In genomic region chr16:6829892-6830524, GRCm38 (mm10) we compare ENCODE assay signal across 36 mouse cellular contexts.
"Had no signal": no experiment of that assay in that cellular context is flagged by ENCODE, and none has a peak within 500 bp of the region (broad histone marks: within the 10 kb centered on the region; RNA-seq: fewer than 3 reads in every experiment).

No protein-coding gene starts in this region.

- H3K9ac ChIP-seq: heart, embryonic 12.5 days; heart, embryonic 13.5 days; heart, embryonic 15.5 days; hindbrain, embryonic 12.5 days; hindbrain, embryonic 13.5 days; hindbrain, embryonic 14.5 days; hindbrain, embryonic 15.5 days; intestine, embryonic 15.5 days; kidney, embryonic 15.5 days had no signal

- H3K4me3 ChIP-seq: heart, adult 2 months; heart, embryonic 10.5 days; heart, embryonic 12.5 days; heart, embryonic 13.5 days; heart, embryonic 15.5 days; hindbrain, embryonic 10.5 days; hindbrain, embryonic 12.5 days; hindbrain, embryonic 13.5 days; hindbrain, embryonic 15.5 days; intestine, embryonic 15.5 days; kidney, embryonic 15.5 days; layer of hippocampus, adult 2 months had no signal

- ATAC-seq: hindbrain, embryonic 16.5 days; hindbrain, postnatal 0 days; inflammation-experienced regulatory T-cells, adult 6 months; intestine, embryonic 15.5 days; intestine, embryonic 16.5 days; intestine, postnatal 0 days had no signal

- H3K27me3 ChIP-seq: heart, embryonic 12.5 days; heart, embryonic 13.5 days; heart, embryonic 15.5 days; hindbrain, embryonic 12.5 days; hindbrain, embryonic 13.5 days; hindbrain, embryonic 15.5 days; intestine, embryonic 15.5 days; kidney, embryonic 15.5 days had no signal

- H3K4me2 ChIP-seq: heart, embryonic 11.5 days; heart, embryonic 12.5 days; heart, embryonic 13.5 days; heart, embryonic 15.5 days; hindbrain, embryonic 12.5 days; hindbrain, embryonic 13.5 days; hindbrain, embryonic 14.5 days; hindbrain, embryonic 15.5 days; intestine, embryonic 15.5 days; kidney, embryonic 15.5 days had no signal

- DNase-seq: heart, adult 18-20 months; heart, adult 2 months; heart, postnatal 10 days; heart, postnatal 14 days; heart, postnatal 36 days; heart, postnatal 4 days; kidney, adult 11 months; kidney, adult 18-20 months; kidney, adult 2 months; kidney, adult 8-10 months; kidney, adult 9 months; kidney, postnatal 10 days; kidney, postnatal 14 days; kidney, postnatal 25 days; kidney, postnatal 36 days; kidney, postnatal 4 days; layer of hippocampus, adult 9-11 months had no signal

- H3K4me1 ChIP-seq: heart, embryonic 10.5 days; heart, embryonic 12.5 days; heart, embryonic 13.5 days; heart, embryonic 15.5 days; hindbrain, embryonic 12.5 days; hindbrain, embryonic 13.5 days; hindbrain, embryonic 15.5 days; intestine, embryonic 15.5 days; kidney, embryonic 15.5 days had no signal

- H3K9me3 ChIP-seq: heart, embryonic 10.5 days; heart, embryonic 12.5 days; heart, embryonic 13.5 days; heart, embryonic 15.5 days; hindbrain, embryonic 10.5 days; hindbrain, embryonic 12.5 days; hindbrain, embryonic 13.5 days; hindbrain, embryonic 15.5 days; intestine, embryonic 15.5 days; kidney, embryonic 15.5 days had no signal

- H3K27ac ChIP-seq: heart, adult 2 months; heart, embryonic 10.5 days; heart, embryonic 13.5 days; heart, embryonic 15.5 days; hindbrain, embryonic 10.5 days; hindbrain, embryonic 12.5 days; hindbrain, embryonic 13.5 days; hindbrain, embryonic 14.5 days; hindbrain, embryonic 15.5 days; hindbrain, postnatal 0 days; intestine, embryonic 15.5 days; kidney, embryonic 15.5 days; kidney, postnatal 0 days; layer of hippocampus, adult 2 months had no signal

- H3K36me3 ChIP-seq: heart, embryonic 10.5 days; heart, embryonic 12.5 days; heart, embryonic 13.5 days; heart, embryonic 15.5 days; hindbrain, embryonic 10.5 days; hindbrain, embryonic 12.5 days; hindbrain, embryonic 13.5 days; hindbrain, embryonic 15.5 days; intestine, embryonic 15.5 days; kidney, embryonic 15.5 days had no signal
